Mouse (Mus musculus): ENCODE results near the gene Phka2. TPM values are rescaled to one million over a fixed set of nuclear protein-coding genes. Genes with fewer than 3 reads are reported as not detected.

The Phka2 gene
- total and polyA plus RNA-seq, 3 experiments: 16.6 to 31.0 TPM; not detected in 1

- TF ChIP-seq USF1 (IDR thresholded peaks at IDR 0.05; ENCODE audit: low read depth, low read length) (no peak), MYB (IDR thresholded peaks at IDR 0.05; ENCODE audit: low read depth, low read length) (peak; percentile 75)
Observed at GRCm38 (mm10) chrX:160496473-160496872, 5.5 kb upstream of the Phka2 start (continued).

DNA sequence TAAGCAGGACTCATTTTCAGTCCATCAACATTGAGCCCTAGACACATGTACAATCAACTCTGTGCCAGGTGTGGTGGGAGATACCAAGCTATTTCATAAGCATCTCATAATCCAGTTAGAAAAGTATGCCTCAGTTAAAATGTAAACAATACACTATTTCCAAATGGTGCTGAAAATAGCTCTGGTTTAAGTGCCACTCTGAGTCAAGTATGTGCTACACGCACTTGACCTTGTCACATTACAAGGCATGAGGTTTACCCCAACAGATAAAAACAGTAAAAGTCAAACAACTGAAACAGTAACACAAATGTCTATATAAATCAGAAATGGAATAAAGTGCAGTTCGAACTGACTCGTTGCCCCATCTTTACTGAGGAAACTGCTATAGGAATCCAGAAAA, 871 bp upstream of the Phka2 start:
- no peak overlapping the region for H3K27ac ChIP-seq (ENCODE audit: control insufficient read depth, low read depth, low read length)
- H3K36me3 ChIP-seq (ENCODE audit: control insufficient read depth in 1 of 2, insufficient read depth in 2 of 2, low read length in 2 of 2): peaks cover 0 to 23% of the 10 kb centered on the region in 2 experiments; a peak in 2 of 4 replicates
- H3K9me3 ChIP-seq (replicated peaks; ENCODE audit: insufficient read depth, low read length): no peaks in the 10 kb centered on the region
- no peaks in the 10 kb centered on the region for H3K27me3 ChIP-seq (ENCODE audit: control insufficient read depth in 1 of 2, insufficient read depth in 2 of 2, low read length in 2 of 2)
- peaks cover 12% of the 10 kb centered on the region for H3K79me2 ChIP-seq (ENCODE audit: control insufficient read depth, insufficient read depth, low read length, poor library complexity)
- H3K4me1 ChIP-seq (ENCODE audit: control insufficient read depth in 1 of 2, insufficient read depth in 2 of 2, low read length in 2 of 2): peaks cover 9 to 12% of the 10 kb centered on the region in 2 experiments
- no peak overlapping the region for H3K9ac ChIP-seq (ENCODE audit: control insufficient read depth, low read depth, low read length, poor library complexity, severe bottlenecking)
- DNase-seq (ENCODE audit: low read depth, low spot score): no peak
- no peak overlapping the region for H3K4me3 ChIP-seq (ENCODE audit: control insufficient read depth in 1 of 2, insufficient read depth in 1 of 2, low read depth in 2 of 2, low read length in 2 of 2)
- TF ChIP-seq MAX (IDR thresholded peaks at IDR 0.05; ENCODE audit: low read length) (no peak), ETS1 (IDR thresholded peaks at IDR 0.05; ENCODE audit: low read depth, low read length) (no peak), JUND (IDR thresholded peaks at IDR 0.05; ENCODE audit: low read depth, low read length) (no peak), MYC (IDR thresholded peaks at IDR 0.05; ENCODE audit: low read depth, low read length) (no peak), USF2 (IDR thresholded peaks at IDR 0.05; ENCODE audit: borderline replicate concordance in 1 of 2, insufficient read depth in 1 of 2, low read depth in 1 of 2, low read length in 2 of 2) (no peak), NELFE (IDR thresholded peaks at IDR 0.05; ENCODE audit: low read depth, low read length) (no peak), ZNF384 (IDR thresholded peaks at IDR 0.05; ENCODE audit: low read depth, low read length) (no peak), RCOR1 (IDR thresholded peaks at IDR 0.05; ENCODE audit: low read depth, low read length) (no peak), CHD1 (IDR thresholded peaks at IDR 0.05; ENCODE audit: low read depth, low read length) (no peak), MAFK (IDR thresholded peaks at IDR 0.05; ENCODE audit: borderline replicate concordance, low read depth, low read length) (no peak), EP300 (IDR thresholded peaks at IDR 0.05; ENCODE audit: low read depth in 1 of 2, low read length in 2 of 2) (no peak), MYB (IDR thresholded peaks at IDR 0.05; ENCODE audit: low read depth, low read length) (no peak), TAL1 (IDR thresholded peaks at IDR 0.05; ENCODE audit: low read length) (no peak), MAZ (IDR thresholded peaks at IDR 0.05; ENCODE audit: low read depth, low read length) (no peak), ZC3H11A (IDR thresholded peaks at IDR 0.05; ENCODE audit: low read depth, low read length) (no peak), SMC3 (IDR thresholded peaks at IDR 0.05; ENCODE audit: low read depth, low read length) (no peak), UBTF (IDR thresholded peaks at IDR 0.05; ENCODE audit: borderline replicate concordance, insufficient read depth, low read depth, low read length) (no peak), ZMIZ1 (IDR thresholded peaks at IDR 0.05; ENCODE audit: low read depth, low read length) (no peak)

DNA sequence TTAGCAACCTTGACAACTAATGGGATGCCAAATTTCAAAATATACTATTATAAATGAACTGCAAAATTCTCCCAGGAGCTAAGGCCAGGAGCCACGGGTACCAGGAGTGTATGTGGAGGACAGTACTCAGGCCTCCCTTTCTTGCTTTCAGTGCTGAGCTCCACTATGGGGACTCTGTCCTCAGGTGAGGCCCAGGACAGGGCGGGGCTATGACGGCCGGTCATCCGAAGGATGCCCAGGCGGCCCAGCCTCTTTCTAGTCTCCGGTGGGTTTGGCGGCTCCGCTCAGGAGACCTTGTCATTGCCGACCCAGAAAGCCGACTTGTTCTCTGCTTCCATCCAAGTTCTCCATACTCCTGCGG, 299 bp upstream of the Phka2 start:
- Histone ChIP-seq H3K27me3 (ENCODE audit: control insufficient read depth in 1 of 2, insufficient read depth in 2 of 2, low read length in 2 of 2) (no peaks in the 10 kb centered on the region), H3K79me2 (ENCODE audit: control insufficient read depth, insufficient read depth, low read length, poor library complexity) (peaks cover 12% of the 10 kb centered on the region), H3K4me3 (ENCODE audit: control insufficient read depth in 1 of 2, insufficient read depth in 1 of 2, low read depth in 2 of 2, low read length in 2 of 2) (peak overlapping the region; percentile 80 to 94), H3K9ac (ENCODE audit: control insufficient read depth, low read depth, low read length, poor library complexity, severe bottlenecking) (peak overlapping the region; percentile 91), H3K9me3 (replicated peaks; ENCODE audit: insufficient read depth, low read length) (no peaks in the 10 kb centered on the region), H3K36me3 (ENCODE audit: control insufficient read depth in 1 of 2, insufficient read depth in 2 of 2, low read length in 2 of 2) (peaks cover 0 to 23% of the 10 kb centered on the region in 2 experiments; a peak in 2 of 4 replicates), H3K4me1 (ENCODE audit: control insufficient read depth in 1 of 2, insufficient read depth in 2 of 2, low read length in 2 of 2) (peaks cover 6 to 13% of the 10 kb centered on the region in 2 experiments; a peak in 3 of 4 replicates), H3K27ac (ENCODE audit: control insufficient read depth, low read depth, low read length) (no peak overlapping the region)
- no peak for DNase-seq (ENCODE audit: low read depth, low spot score)
- no peak for TF ChIP-seq MAFK (IDR thresholded peaks at IDR 0.05; ENCODE audit: borderline replicate concordance, low read depth, low read length)
- TF ChIP-seq POLR2AphosphoS2 (IDR thresholded peaks at IDR 0.05; ENCODE audit: low read length): no peak
- 0 out of 2 replicates have a peak, but pooled peaks have one; percentile 13 for TF ChIP-seq MXI1 (IDR thresholded peaks at IDR 0.05; ENCODE audit: low read depth, low read length)
- TF ChIP-seq POLR2A (IDR thresholded peaks at IDR 0.05; ENCODE audit: control insufficient read depth in 1 of 2, insufficient read depth in 1 of 2, low read depth in 1 of 2, low read length in 2 of 2, poor library complexity in 1 of 2): peak in 1 of 2 experiments; percentile 5; a peak in 1 of 4 replicates
- TF ChIP-seq ELF1 (IDR thresholded peaks at IDR 0.05; ENCODE audit: low read depth, low read length): no peak
- peak; percentile 50; the same call in 1 of the 2 replicates for TF ChIP-seq ZMIZ1 (IDR thresholded peaks at IDR 0.05; ENCODE audit: low read depth, low read length)
- TF ChIP-seq ETS1 (IDR thresholded peaks at IDR 0.05; ENCODE audit: low read depth, low read length): no peak
